Mouse (Mus musculus): ENCODE measurements around the gene Gm12790.
A peak's percentile ranks its signal among the peaks of the same experiment; 100 is the strongest.
"Not testable (repeated sequence)": the region's sequence is repeated elsewhere in the genome, so short reads cannot be mapped to it uniquely, and the experiment has no call there.

Gene Gm12790

GRCm38 (mm10) chr4:101980949-101981348 is at the start of gene Gm12790:
TSS of gene Gm12790 (minus strand) at chr4:101981049.
- not testable (repeated sequence) for DNase-seq (ENCODE audit: low spot score)

GRCm38 (mm10) chr4:102026619-102027018 is 45.8 kb upstream of the Gm12790 start:
- no peak for DNase-seq (ENCODE audit: low spot score)

DNA sequence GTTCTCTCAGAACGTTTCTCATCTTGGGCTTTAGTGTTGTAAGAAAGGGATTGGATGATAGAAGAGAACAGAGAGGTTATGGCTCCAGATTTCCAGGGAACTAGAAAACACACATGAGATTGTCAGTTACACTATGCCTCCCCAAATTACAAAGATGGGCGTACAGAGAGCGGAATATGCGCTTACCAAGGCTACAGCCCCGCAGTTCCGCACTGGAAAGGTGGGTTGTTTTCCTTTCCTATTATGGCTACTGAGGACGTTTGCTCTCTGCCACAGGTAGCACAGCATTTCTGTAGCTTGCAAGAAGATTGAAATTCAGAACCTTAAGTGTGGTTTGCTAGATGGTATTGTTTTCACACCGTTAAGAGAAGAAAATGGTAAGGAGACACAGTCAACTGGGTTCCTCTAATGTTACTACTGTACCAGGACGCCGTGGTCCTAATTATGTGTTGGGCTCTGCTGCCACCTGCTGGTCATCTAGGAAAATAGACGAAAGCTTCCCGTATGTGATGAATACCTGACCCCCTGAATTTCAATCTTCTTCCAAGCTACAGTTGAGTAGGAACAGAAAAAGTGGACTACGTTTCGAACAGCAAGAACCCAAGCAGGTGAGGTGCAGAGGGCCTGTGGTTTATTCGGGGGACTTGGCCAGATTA is 17.5 kb upstream of the Gm12790 start:
- DNase-seq (ENCODE audit: low spot score), result peak; percentile 12

GRCm38 (mm10) chr4:101997426-101997825 is 16.6 kb upstream of the Gm12790 start:
- no peak for DNase-seq (ENCODE audit: low spot score)

GRCm38 (mm10) chr4:101986326-101986725 is 5.5 kb upstream of the Gm12790 start, which contains the start of gene Gm12789:
TSS of gene Gm12789 (plus strand) at chr4:101986626.
- DNase-seq (ENCODE audit: low spot score), result not testable (repeated sequence)

- DNase-seq (ENCODE audit: low spot score), result no peak
Measured at GRCm38 (mm10) chr4:101985678-101986077, 4.8 kb upstream of the Gm12790 start.

- not testable (repeated sequence) for DNase-seq (ENCODE audit: low spot score)
Measured at GRCm38 (mm10) chr4:101940107-101940506, 40.7 kb downstream of the Gm12790 start, which contains the start of gene Gm12794. TSS of gene Gm12794 (plus strand) at chr4:101940407.
